Mouse (Mus musculus): ENCODE data around the gene Enoph1. TPM values are rescaled to one million over a fixed set of nuclear protein-coding genes. Genes with fewer than 3 reads are reported as not detected.

The Enoph1 gene
- polyA plus RNA-seq, 1 experiment = 43.4 TPM

- no peak overlapping the region for H3K27ac ChIP-seq (ENCODE audit: insufficient read depth, low read length)
- H3K4me1 ChIP-seq (ENCODE audit: control insufficient read depth, insufficient read depth, low read length) = no peaks in the 10 kb centered on the region
- TF ChIP-seq EP300 (IDR thresholded peaks at IDR 0.05; ENCODE audit: insufficient read depth, low read depth, low read length) (no peak), CTCF (IDR thresholded peaks at IDR 0.05; ENCODE audit: low read depth, low read length) (no peak), POLR2A (IDR thresholded peaks at IDR 0.05; ENCODE audit: insufficient read depth, low read length) (no peak)
- no peak overlapping the region for H3K9ac ChIP-seq (ENCODE audit: low read depth, poor library complexity, severe bottlenecking)
- no peaks in the 10 kb centered on the region for H3K36me3 ChIP-seq (ENCODE audit: control insufficient read depth, insufficient read depth, low read length, poor library complexity, severe bottlenecking)
- H3K4me3 ChIP-seq (ENCODE audit: low read depth, low read length) = no peak overlapping the region
- H3K27me3 ChIP-seq (ENCODE audit: control insufficient read depth, insufficient read depth, low read length, poor library complexity, severe bottlenecking) = no peaks in the 10 kb centered on the region
- no peaks in the 10 kb centered on the region for H3K9me3 ChIP-seq (replicated peaks; ENCODE audit: control insufficient read depth, insufficient read depth, low read length, poor library complexity, severe bottlenecking)
Measured at GRCm38 (mm10) chr5:100005431-100005830, 34.4 kb upstream of the Enoph1 start.

DNA sequence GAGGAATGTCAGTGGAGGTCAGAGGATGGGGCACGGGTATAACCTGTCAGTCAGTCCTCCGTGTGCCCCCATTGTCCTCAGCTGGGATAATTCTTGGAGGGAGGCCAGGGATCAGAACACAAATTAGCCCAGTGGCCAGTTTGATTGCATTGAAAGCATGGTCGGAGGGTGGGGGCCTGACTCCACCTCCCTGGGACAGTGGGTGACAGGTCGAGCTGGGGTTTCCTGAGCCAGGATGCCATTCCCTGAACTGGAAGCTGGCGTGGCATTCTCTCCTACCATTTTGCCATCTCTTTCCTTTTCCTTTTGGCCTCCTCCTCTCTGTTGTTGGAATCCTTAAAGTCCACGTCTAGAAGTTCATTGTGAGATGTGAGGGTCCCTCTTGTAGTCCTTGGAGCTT lies 33.9 kb upstream of the Enoph1 start:
- Histone ChIP-seq H3K4me1 (ENCODE audit: control insufficient read depth, insufficient read depth, low read length) (no peaks in the 10 kb centered on the region), H3K9ac (ENCODE audit: low read depth, poor library complexity, severe bottlenecking) (no peak overlapping the region), H3K4me3 (ENCODE audit: low read depth, low read length) (no peak overlapping the region), H3K36me3 (ENCODE audit: control insufficient read depth, insufficient read depth, low read length, poor library complexity, severe bottlenecking) (no peaks in the 10 kb centered on the region), H3K27me3 (ENCODE audit: control insufficient read depth, insufficient read depth, low read length, poor library complexity, severe bottlenecking) (no peaks in the 10 kb centered on the region), H3K27ac (ENCODE audit: insufficient read depth, low read length) (no peak overlapping the region), H3K9me3 (replicated peaks; ENCODE audit: control insufficient read depth, insufficient read depth, low read length, poor library complexity, severe bottlenecking) (no peaks in the 10 kb centered on the region)
- TF ChIP-seq EP300 (IDR thresholded peaks at IDR 0.05; ENCODE audit: insufficient read depth, low read depth, low read length) = no peak
- no peak for TF ChIP-seq CTCF (IDR thresholded peaks at IDR 0.05; ENCODE audit: low read depth, low read length)
- TF ChIP-seq POLR2A (IDR thresholded peaks at IDR 0.05; ENCODE audit: insufficient read depth, low read length) = no peak

DNA sequence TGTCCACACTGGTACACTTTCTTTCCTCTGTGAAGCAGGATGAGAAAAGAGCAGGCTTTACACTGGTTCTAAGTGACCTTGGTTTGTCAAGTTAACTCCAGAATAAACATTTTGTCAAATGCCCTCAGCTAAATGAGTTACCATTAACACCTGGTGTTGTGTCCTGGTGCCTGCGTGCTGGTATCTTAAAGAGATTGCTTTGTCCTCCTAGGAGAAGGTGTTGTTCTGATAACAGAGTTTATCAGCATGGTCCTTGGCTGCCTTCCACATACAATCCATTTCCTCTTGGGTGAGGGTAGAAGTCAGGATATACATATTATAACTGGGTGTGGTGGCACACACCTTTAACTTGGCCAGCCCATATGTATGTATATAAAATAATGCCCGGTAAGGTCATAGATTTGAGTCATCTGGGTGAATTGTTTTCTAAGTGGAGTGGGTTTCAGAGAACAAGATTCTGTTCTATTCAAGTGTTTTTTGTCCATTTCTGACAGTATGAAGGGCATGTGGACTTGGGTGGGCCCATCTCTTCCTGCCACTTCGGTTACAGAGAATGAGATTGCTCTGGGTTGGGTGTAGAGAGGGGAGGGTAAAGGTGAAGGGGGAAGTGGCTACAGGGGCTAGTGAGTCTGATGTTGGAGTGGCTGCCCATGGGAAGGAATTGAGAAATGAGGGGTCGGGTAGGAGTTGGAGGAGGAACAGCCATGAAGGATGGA lies 33.3 kb upstream of the Enoph1 start:
- TF ChIP-seq CTCF (IDR thresholded peaks at IDR 0.05; ENCODE audit: low read depth, low read length) (no peak), EP300 (IDR thresholded peaks at IDR 0.05; ENCODE audit: insufficient read depth, low read depth, low read length) (no peak), POLR2A (IDR thresholded peaks at IDR 0.05; ENCODE audit: insufficient read depth, low read length) (no peak)
- Histone ChIP-seq H3K27me3 (ENCODE audit: control insufficient read depth, insufficient read depth, low read length, poor library complexity, severe bottlenecking) (no peaks in the 10 kb centered on the region), H3K4me3 (ENCODE audit: low read depth, low read length) (no peak overlapping the region), H3K9ac (ENCODE audit: low read depth, poor library complexity, severe bottlenecking) (no peak overlapping the region), H3K4me1 (ENCODE audit: control insufficient read depth, insufficient read depth, low read length) (no peaks in the 10 kb centered on the region), H3K36me3 (ENCODE audit: control insufficient read depth, insufficient read depth, low read length, poor library complexity, severe bottlenecking) (no peaks in the 10 kb centered on the region), H3K9me3 (replicated peaks; ENCODE audit: control insufficient read depth, insufficient read depth, low read length, poor library complexity, severe bottlenecking) (no peaks in the 10 kb centered on the region), H3K27ac (ENCODE audit: insufficient read depth, low read length) (no peak overlapping the region)

- H3K9me3 ChIP-seq (replicated peaks; ENCODE audit: control insufficient read depth, insufficient read depth, low read length, poor library complexity, severe bottlenecking) = no peaks in the 10 kb centered on the region
- H3K36me3 ChIP-seq (ENCODE audit: control insufficient read depth, insufficient read depth, low read length, poor library complexity, severe bottlenecking) = no peaks in the 10 kb centered on the region
- H3K9ac ChIP-seq (ENCODE audit: low read depth, poor library complexity, severe bottlenecking) = no peak overlapping the region
- no peak for TF ChIP-seq CTCF (IDR thresholded peaks at IDR 0.05; ENCODE audit: low read depth, low read length)
- no peaks in the 10 kb centered on the region for H3K4me1 ChIP-seq (ENCODE audit: control insufficient read depth, insufficient read depth, low read length)
- H3K27ac ChIP-seq (ENCODE audit: insufficient read depth, low read length) = no peak overlapping the region
- H3K27me3 ChIP-seq (ENCODE audit: control insufficient read depth, insufficient read depth, low read length, poor library complexity, severe bottlenecking) = no peaks in the 10 kb centered on the region
- no peak overlapping the region for H3K4me3 ChIP-seq (ENCODE audit: low read depth, low read length)
Measured at GRCm38 (mm10) chr5:100007040-100007375, 32.8 kb upstream of the Enoph1 start.

DNA sequence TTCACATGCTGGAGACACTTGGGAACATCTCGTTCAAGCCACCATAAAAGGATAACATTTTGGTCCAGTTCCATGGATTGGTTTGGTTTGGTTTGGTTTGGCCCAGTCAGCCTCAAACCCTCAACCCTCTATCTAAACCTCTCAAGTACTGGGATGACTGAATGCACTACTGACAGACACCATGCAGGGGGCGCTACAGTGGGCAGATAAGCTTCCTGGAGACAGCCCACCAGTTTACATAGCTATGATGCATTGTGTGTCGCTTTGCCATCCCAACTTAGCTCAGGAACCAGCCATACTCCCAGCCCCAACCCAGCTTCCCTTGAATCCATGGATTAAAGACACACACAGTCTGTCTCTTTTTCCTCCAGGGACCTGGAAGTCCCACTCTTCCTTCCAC lies 31.3 kb upstream of the Enoph1 start:
- no peaks in the 10 kb centered on the region for H3K36me3 ChIP-seq (ENCODE audit: control insufficient read depth, insufficient read depth, low read length, poor library complexity, severe bottlenecking)
- H3K9me3 ChIP-seq (replicated peaks; ENCODE audit: control insufficient read depth, insufficient read depth, low read length, poor library complexity, severe bottlenecking) = no peaks in the 10 kb centered on the region
- H3K9ac ChIP-seq (ENCODE audit: low read depth, poor library complexity, severe bottlenecking) = no peak overlapping the region
- TF ChIP-seq EP300 (IDR thresholded peaks at IDR 0.05; ENCODE audit: insufficient read depth, low read depth, low read length) (no peak), POLR2A (IDR thresholded peaks at IDR 0.05; ENCODE audit: insufficient read depth, low read length) (no peak), CTCF (IDR thresholded peaks at IDR 0.05; ENCODE audit: low read depth, low read length) (peak; percentile 47)
- H3K4me3 ChIP-seq (ENCODE audit: low read depth, low read length) = no peak overlapping the region
- no peaks in the 10 kb centered on the region for H3K27me3 ChIP-seq (ENCODE audit: control insufficient read depth, insufficient read depth, low read length, poor library complexity, severe bottlenecking)
- no peak overlapping the region for H3K27ac ChIP-seq (ENCODE audit: insufficient read depth, low read length)
- no peaks in the 10 kb centered on the region for H3K4me1 ChIP-seq (ENCODE audit: control insufficient read depth, insufficient read depth, low read length)

GRCm38 (mm10) chr5:100012599-100012998 lies 27.2 kb upstream of the Enoph1 start:
- Histone ChIP-seq H3K27me3 (ENCODE audit: control insufficient read depth, insufficient read depth, low read length, poor library complexity, severe bottlenecking) (no peaks in the 10 kb centered on the region), H3K4me3 (ENCODE audit: low read depth, low read length) (no peak overlapping the region), H3K9me3 (replicated peaks; ENCODE audit: control insufficient read depth, insufficient read depth, low read length, poor library complexity, severe bottlenecking) (no peaks in the 10 kb centered on the region), H3K27ac (ENCODE audit: insufficient read depth, low read length) (no peak overlapping the region), H3K36me3 (ENCODE audit: control insufficient read depth, insufficient read depth, low read length, poor library complexity, severe bottlenecking) (no peaks in the 10 kb centered on the region), H3K4me1 (ENCODE audit: control insufficient read depth, insufficient read depth, low read length) (no peaks in the 10 kb centered on the region), H3K9ac (ENCODE audit: low read depth, poor library complexity, severe bottlenecking) (no peak overlapping the region)
- TF ChIP-seq POLR2A (IDR thresholded peaks at IDR 0.05; ENCODE audit: insufficient read depth, low read length) (no peak), CTCF (IDR thresholded peaks at IDR 0.05; ENCODE audit: low read depth, low read length) (no peak), EP300 (IDR thresholded peaks at IDR 0.05; ENCODE audit: insufficient read depth, low read depth, low read length) (no peak)

All from ES-Bruce4 (cell line).